Mouse (Mus musculus) kidney, adult 2 months (tissue): ENCODE measurements around the gene Rps6kb1. TPM values are rescaled to one million over a fixed set of nuclear protein-coding genes. Genes with fewer than 3 reads are reported as not detected.
"Not testable (repeated sequence)": the region's sequence is repeated elsewhere in the genome, so short reads cannot be mapped to it uniquely, and the experiment has no call there.

Source experiments
- DNase-seq: peaks from one replicate; pipeline ENCODE4 v3.0.0; 2021
- H3K27ac ChIP-seq: fragments of 200-500 bp; 2 replicates; pipeline ENCODE4 v1.5.1; 2012; ENCODE audit warnings: low read depth, low read length, control low read depth, inconsistent platforms; ENCODE audit not compliant: insufficient read depth
- H3K27me3 ChIP-seq: fragments of 200-500 bp; replicated peaks from 2 replicates; pipeline ENCODE4 v1.6.1; 2012; ENCODE audit warnings: mild to moderate bottlenecking, moderate library complexity, low read length, inconsistent platforms; ENCODE audit not compliant: control insufficient read depth, insufficient read depth
- H3K36me3 ChIP-seq: fragments of 200-500 bp; 2 replicates; pipeline ENCODE4 v1.6.1; 2012; ENCODE audit warnings: mild to moderate bottlenecking, moderate library complexity, low read length, inconsistent platforms; ENCODE audit not compliant: control insufficient read depth, insufficient read depth
- H3K4me1 ChIP-seq: fragments of 200-500 bp; 2 replicates; pipeline ENCODE4 v1.6.1; 2011; ENCODE audit warnings: low read length; ENCODE audit not compliant: control insufficient read depth, insufficient read depth
- H3K4me3 ChIP-seq: fragments of 200-500 bp; 2 replicates; pipeline ENCODE4 v1.5.1; 2011; ENCODE audit warnings: mild to moderate bottlenecking, low read depth, low read length, control low read depth; ENCODE audit not compliant: insufficient read depth
- CTCF ChIP-seq: fragments of 200-500 bp; conservative IDR thresholded peaks from 2 replicates; pipeline ENCODE4 v1.5.1; 2011; ENCODE audit warnings: low read depth, mild to moderate bottlenecking, control low read depth, low read length, moderate library complexity, mixed read lengths; ENCODE audit not compliant: insufficient read depth, insufficient read length
- POLR2A ChIP-seq: fragments of 200-500 bp; IDR thresholded peaks from one replicate; pipeline ENCODE4 v1.6.1; 2011; ENCODE audit warnings: low read depth, low read length, control low read depth
- WGBS: fragments of 180-500 bp; shearing (Covaris S2); methylation state at CpG from one replicate; pipeline ENCODE4 v1.1.7; 2018; 5-methylcytosine and 5-hydroxymethylcytosine counted together
- polyA plus RNA-seq: library from polyadenylated mRNA; depleted of rRNA; stranded (reverse); fragments of >200 nt; gene quantifications from 2 replicates; pipeline ENCODE4 v1.2.3, GENCODE M21; 2012

Rps6kb1 gene
- polyA plus RNA-seq, 1 experiment: 7.3 TPM

DNA sequence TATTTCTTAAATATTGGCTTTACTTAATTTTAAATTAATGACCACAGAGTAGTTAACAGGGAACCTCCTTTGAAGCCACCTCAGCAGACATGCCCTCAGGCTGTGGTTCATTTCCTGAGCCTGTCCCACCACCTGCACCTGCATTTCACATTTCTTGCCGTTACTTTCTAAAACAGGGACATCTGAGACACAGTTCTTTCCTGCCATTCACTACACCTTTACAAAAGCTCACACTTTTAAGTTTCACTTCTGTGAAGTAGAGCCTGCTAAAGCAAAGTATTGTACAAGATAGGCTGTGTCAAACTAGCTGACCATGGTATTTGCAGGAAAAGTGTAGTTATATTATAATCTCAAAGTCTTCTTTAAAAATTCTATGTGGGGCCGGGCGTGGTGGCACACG lies 5.8 kb downstream of the Rps6kb1 start:
- Histone ChIP-seq H3K4me1 (peaks cover 6% of the 10 kb centered on the region; the same call in 1 of the 2 replicates), H3K27ac (no peak overlapping the region), H3K36me3 (no peaks in the 10 kb centered on the region), H3K27me3 (no peaks in the 10 kb centered on the region), H3K4me3 (no peak overlapping the region)
- 83% methylated on average over 4 of the region's 4 CpGs for WGBS
- TF ChIP-seq CTCF (no peak), POLR2A (no peak)
- DNase-seq: no peak

- Histone ChIP-seq H3K36me3 (peaks cover 5% of the 10 kb centered on the region), H3K4me3 (no peak overlapping the region), H3K27me3 (no peaks in the 10 kb centered on the region), H3K27ac (no peak overlapping the region), H3K4me1 (no peaks in the 10 kb centered on the region)
- TF ChIP-seq CTCF (no peak), POLR2A (no peak)
- 80% methylated on average over 5 of the region's 5 CpGs for WGBS
- no peak for DNase-seq
Measured at GRCm38 (mm10) chr11:86534201-86534910, 10.2 kb downstream of the Rps6kb1 start.

GRCm38 (mm10) chr11:86533302-86533701 lies 11.3 kb downstream of the Rps6kb1 start:
- H3K27me3 ChIP-seq, H3K4me1 ChIP-seq, DNase-seq, H3K27ac ChIP-seq, H3K36me3 ChIP-seq, H3K4me3 ChIP-seq: not testable (repeated sequence)
- WGBS: 90% methylated on average over 6 of the region's 6 CpGs

DNA sequence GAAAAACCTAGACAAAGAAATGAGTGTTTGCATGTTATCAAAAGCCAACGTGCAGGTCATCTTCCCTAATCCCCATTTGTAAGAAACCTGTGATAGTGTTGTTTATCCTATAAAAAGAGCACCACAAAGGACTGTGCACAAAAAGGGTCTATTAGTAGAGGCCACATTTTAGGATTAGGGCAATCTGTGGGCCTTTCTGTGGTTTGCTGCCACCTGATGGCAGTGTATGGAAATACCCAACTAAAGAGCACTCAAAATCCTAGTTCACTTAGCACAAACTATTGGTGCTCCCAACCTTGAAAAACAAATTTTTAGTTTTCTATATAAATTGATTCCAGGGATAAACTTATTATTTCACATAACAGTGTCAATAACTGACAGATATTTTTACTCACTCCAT lies 11.8 kb downstream of the Rps6kb1 start:
- no peaks in the 10 kb centered on the region for H3K27me3 ChIP-seq
- H3K4me1 ChIP-seq: no peaks in the 10 kb centered on the region
- TF ChIP-seq CTCF (peak; percentile 38), POLR2A (no peak)
- DNase-seq: peak; percentile 27
- peaks cover 7% of the 10 kb centered on the region for H3K36me3 ChIP-seq
- 75% methylated on average over 1 of the region's 1 CpGs for WGBS
- H3K27ac ChIP-seq: no peak overlapping the region
- no peak overlapping the region for H3K4me3 ChIP-seq

DNA sequence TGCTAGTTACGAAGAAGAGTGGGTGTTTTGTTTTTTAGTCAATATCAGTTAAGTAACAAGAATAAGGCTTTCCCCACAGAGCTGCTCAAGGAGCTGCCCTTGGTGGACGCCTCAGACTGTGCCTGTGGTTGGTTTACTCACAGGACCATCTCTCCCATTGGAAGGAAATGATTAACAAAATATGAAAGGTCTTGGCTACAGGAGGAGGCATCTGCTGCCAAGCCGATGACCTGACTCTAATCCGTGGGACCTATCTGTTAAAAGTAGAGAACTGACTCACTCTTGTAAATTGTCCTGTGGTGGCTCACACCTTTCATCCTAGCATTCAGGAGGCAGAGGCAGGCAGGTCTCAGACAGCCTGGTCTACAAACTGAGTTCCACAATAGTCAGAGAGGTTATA lies 17.1 kb downstream of the Rps6kb1 start:
- H3K36me3 ChIP-seq: peaks cover 11% of the 10 kb centered on the region

GRCm38 (mm10) chr11:86519751-86520150 lies 24.9 kb downstream of the Rps6kb1 start:
- Histone ChIP-seq H3K27ac (no peak overlapping the region), H3K4me1 (no peaks in the 10 kb centered on the region), H3K4me3 (no peak overlapping the region), H3K27me3 (no peaks in the 10 kb centered on the region), H3K36me3 (peaks cover 20% of the 10 kb centered on the region)
- DNase-seq: no peak
- no peak for TF ChIP-seq CTCF
- TF ChIP-seq POLR2A: no peak
- WGBS: 65% methylated on average over 7 of the region's 7 CpGs

More for the DNA sequence above, 17.1 kb downstream of the Rps6kb1 start:
- DNase-seq: peak; percentile 68
- 56% methylated on average over 4 of the region's 4 CpGs for WGBS
- no peak overlapping the region for H3K27ac ChIP-seq
- TF ChIP-seq CTCF (no peak), POLR2A (no peak)
- no peaks in the 10 kb centered on the region for H3K27me3 ChIP-seq
- no peaks in the 10 kb centered on the region for H3K4me1 ChIP-seq
- no peak overlapping the region for H3K4me3 ChIP-seq

GRCm38 (mm10) chr11:86517229-86517628 lies 27.4 kb downstream of the Rps6kb1 start:
- H3K36me3 ChIP-seq: peaks cover 21% of the 10 kb centered on the region
- no peaks in the 10 kb centered on the region for H3K4me1 ChIP-seq
- no peak overlapping the region for H3K4me3 ChIP-seq
- no peaks in the 10 kb centered on the region for H3K27me3 ChIP-seq
- 67% methylated on average over 3 of the region's 3 CpGs for WGBS
- DNase-seq: no peak
- H3K27ac ChIP-seq: no peak overlapping the region
- TF ChIP-seq CTCF: no peak
- no peak for TF ChIP-seq POLR2A
